Mouse (Mus musculus) CH12.LX (cell line): ENCODE measurements at regions not wholly inside any gene's neighbourhood (a gene's known extent, or its start where the extent isn't known, plus 50 kb on each side); places are given as distances from the start of the nearest gene placed in this dataset.

ENCODE experiments used
- DNase-seq: peaks from one replicate; pipeline ENCODE4 v3.0.0-alpha.2; 2013; ENCODE audit errors: extremely low read depth
- H3K27ac ChIP-seq: 2 replicates; pipeline ENCODE4 v1.5.1; 2012; ENCODE audit warnings: low read depth, mild to moderate bottlenecking, control low read depth, moderate library complexity; ENCODE audit not compliant: insufficient read depth
- H3K27me3 ChIP-seq: replicated peaks from 2 replicates; pipeline ENCODE3; 2012; ENCODE audit warnings: inconsistent platforms
- H3K36me3 ChIP-seq, 2 experiments: replicated peaks in 1 of 2; 2 replicates each; pipeline versions ENCODE3 to v1.6.1; 2012; ENCODE audit warnings: inconsistent platforms in 1 of 2, low read length in 1 of 2, mild to moderate bottlenecking in 1 of 2, mixed read lengths in 1 of 2, moderate library complexity in 1 of 2; ENCODE audit not compliant: control insufficient read depth in 1 of 2, insufficient read depth in 1 of 2
- H3K4me1 ChIP-seq, 2 experiments: 2 replicates each; pipeline ENCODE4 v1.6.1; 2012; ENCODE audit warnings: inconsistent platforms in 1 of 2, moderate library complexity in 1 of 2; ENCODE audit not compliant: insufficient read depth in 2 of 2, control insufficient read depth in 1 of 2
- H3K4me2 ChIP-seq: 2 replicates; pipeline ENCODE4 v1.6.1; 2012; ENCODE audit warnings: low read depth, mild to moderate bottlenecking, control low read depth; ENCODE audit not compliant: poor library complexity, insufficient read depth, severe bottlenecking
- H3K4me3 ChIP-seq, 3 experiments: fragments of 150-350 bp in 1 of 3; sonication (generic) in 1 of 3; replicated peaks in 1 of 3; 2 replicates each; pipeline versions ENCODE3 to v1.5.1; 2011 to 2012; ENCODE audit warnings: low read depth in 2 of 3, low read length in 2 of 3, mild to moderate bottlenecking in 2 of 3, moderate library complexity in 2 of 3, control low read depth in 1 of 3, improper control_type of control experiment in 1 of 3, inconsistent platforms in 1 of 3, mixed read lengths in 1 of 3; ENCODE audit not compliant: poor library complexity in 1 of 3
- H3K79me2 ChIP-seq: replicated peaks from 2 replicates; pipeline ENCODE4 v1.6.1; 2012; ENCODE audit warnings: mild to moderate bottlenecking, moderate library complexity; ENCODE audit not compliant: control insufficient read depth, poor library complexity, insufficient read depth, severe bottlenecking; ENCODE audit errors: extremely low read depth
- H3K9ac ChIP-seq: 2 replicates; pipeline ENCODE4 v1.6.1; 2012; ENCODE audit warnings: low read depth, mild to moderate bottlenecking, control low read depth, moderate library complexity; ENCODE audit not compliant: insufficient read depth
- H3K9me3 ChIP-seq: replicated peaks from 2 replicates; pipeline ENCODE3; 2012; ENCODE audit warnings: low read length, inconsistent platforms, mixed read lengths
- CHD2 ChIP-seq: IDR thresholded peaks from 2 replicates; pipeline ENCODE4 v1.6.1; 2011; ENCODE audit warnings: low read length, improper control_type of control experiment
- EP300 ChIP-seq: IDR thresholded peaks from 2 replicates; pipeline ENCODE4 v1.6.1; 2011; ENCODE audit warnings: low read length, improper control_type of control experiment
- GABPA ChIP-seq: IDR thresholded peaks from 2 replicates; pipeline ENCODE4 v1.6.1; 2012; ENCODE audit warnings: low read depth, low read length, improper control_type of control experiment, inconsistent platforms; ENCODE audit not compliant: insufficient replicate concordance
- HCFC1 ChIP-seq: IDR thresholded peaks from 2 replicates; pipeline ENCODE4 v1.6.1; 2012; ENCODE audit warnings: low read depth, mild to moderate bottlenecking, inconsistent platforms, low read length, improper control_type of control experiment
- JUN ChIP-seq: IDR thresholded peaks from 2 replicates; pipeline ENCODE4 v1.6.1; 2011; ENCODE audit warnings: low read depth, mild to moderate bottlenecking, low read length, improper control_type of control experiment, moderate library complexity; ENCODE audit not compliant: insufficient read depth
- MAFK ChIP-seq: IDR thresholded peaks from 2 replicates; pipeline ENCODE4 v1.6.1; 2011; ENCODE audit warnings: low read length, improper control_type of control experiment; ENCODE audit not compliant: insufficient replicate concordance
- MAZ ChIP-seq: IDR thresholded peaks from 2 replicates; pipeline ENCODE4 v1.6.1; 2012; ENCODE audit warnings: low read depth, mild to moderate bottlenecking, inconsistent platforms, low read length, improper control_type of control experiment, moderate library complexity
- MXI1 ChIP-seq: IDR thresholded peaks from 2 replicates; pipeline ENCODE4 v1.6.1; 2011; ENCODE audit warnings: mild to moderate bottlenecking, low read depth, low read length, improper control_type of control experiment
- MYC ChIP-seq: IDR thresholded peaks from 2 replicates; pipeline ENCODE4 v1.6.1; 2011; ENCODE audit warnings: low read depth, mild to moderate bottlenecking, improper control_type of control experiment, low read length
- NELFE ChIP-seq: IDR thresholded peaks from 2 replicates; pipeline ENCODE4 v1.6.1; 2011; ENCODE audit warnings: low read depth, low read length, improper control_type of control experiment
- PAX5 ChIP-seq: IDR thresholded peaks from 2 replicates; pipeline ENCODE4 v1.6.1; 2012; ENCODE audit warnings: low read length, inconsistent platforms, mixed read lengths
- POLR2A ChIP-seq: IDR thresholded peaks from 2 replicates; pipeline ENCODE4 v1.6.1; 2011; ENCODE audit warnings: low read depth, mild to moderate bottlenecking, improper control_type of control experiment, low read length
- POLR2AphosphoS2 ChIP-seq: IDR thresholded peaks from 2 replicates; pipeline ENCODE4 v1.6.1; 2011; ENCODE audit warnings: low read depth, low read length, improper control_type of control experiment
- RAD21 ChIP-seq: IDR thresholded peaks from 2 replicates; pipeline ENCODE4 v1.6.1; 2011; ENCODE audit warnings: low read depth, mild to moderate bottlenecking, low read length, improper control_type of control experiment, moderate library complexity
- TCF12 ChIP-seq: IDR thresholded peaks from 2 replicates; pipeline ENCODE4 v1.6.1; 2014; ENCODE audit warnings: low read depth, mild to moderate bottlenecking, inconsistent platforms, low read length, improper control_type of control experiment
- USF1 ChIP-seq: IDR thresholded peaks from 2 replicates; pipeline ENCODE4 v1.6.1; 2014; ENCODE audit warnings: low read depth, mild to moderate bottlenecking, inconsistent platforms, low read length, improper control_type of control experiment
- dilution Hi-C: fragments of 300-500 bp; cut with MboI; formaldehyde crosslinking; loops from 2 replicates; pipeline ENCODE4 v1.14.3; 2020; ENCODE audit warnings: low sequenced_read_pairs; ENCODE audit not compliant: extremely low pct_unique_long_range_greater_than_20kb, extremely low pct_ligation_motif_present
- in situ Hi-C: fragments of 300-500 bp; cut with MboI; formaldehyde crosslinking; loops from 3 replicates; pipeline ENCODE4 v1.14.3; 2019; ENCODE audit warnings: low sequenced_read_pairs, low pct_ligation_motif_present, low pct_unique_long_range_greater_than_20kb, mixed read lengths

- no peak for DNase-seq
- Histone ChIP-seq H3K27ac (no peak overlapping the region), H3K4me2 (no peak overlapping the region), H3K9me3 (peaks cover 10% of the 10 kb centered on the region), H3K4me1 (peaks cover 13 to 33% of the 10 kb centered on the region in 2 experiments), H3K36me3 (no peaks in the 10 kb centered on the region), H3K9ac (no peak overlapping the region), H3K27me3 (no peaks in the 10 kb centered on the region), H3K4me3 (no peak overlapping the region), H3K79me2 (no peaks in the 10 kb centered on the region)
- in situ Hi-C loops (no loop called here), dilution Hi-C loops (no loop called here)
- TF ChIP-seq GABPA (no peak), EP300 (no peak), POLR2AphosphoS2 (no peak), PAX5 (no peak), RAD21 (no peak), NELFE (no peak), JUN (no peak), MAFK (no peak), MYC (no peak), HCFC1 (no peak), MAZ (no peak), TCF12 (no peak), USF1 (no peak)
Measured at GRCm38 (mm10) chr13:46092787-46093186, 128.0 kb upstream of the Atxn1 start.

- Histone ChIP-seq H3K27me3 (no peaks in the 10 kb centered on the region), H3K4me2 (no peak overlapping the region), H3K9me3 (peaks cover 10% of the 10 kb centered on the region), H3K36me3 (no peaks in the 10 kb centered on the region), H3K9ac (no peak overlapping the region), H3K79me2 (no peaks in the 10 kb centered on the region), H3K4me3 (no peak overlapping the region), H3K4me1 (peaks cover 6 to 17% of the 10 kb centered on the region in 2 experiments; a peak in 2 of 4 replicates), H3K27ac (no peak overlapping the region)
- no peak for DNase-seq
- dilution Hi-C loops (no loop called here), in situ Hi-C loops (no loop called here)
- TF ChIP-seq MAZ (no peak), MXI1 (no peak), MYC (no peak), CHD2 (no peak), POLR2A (no peak), POLR2AphosphoS2 (no peak), JUN (no peak)
Measured at GRCm38 (mm10) chr13:46091109-46091508, 126.3 kb upstream of the Atxn1 start.
